Mouse (Mus musculus) thymus, postnatal 10 days (tissue): ENCODE data around the gene Syt1.

Experiments
- DNase-seq, 2 experiments: peaks; one replicate each; pipeline ENCODE4 v3.0.0; 2021; ENCODE audit warnings: low spot score in 2 of 2

Syt1 gene

GRCm38 (mm10) chr10:108885769-108886168 is 125.0 kb downstream of the Syt1 start:
- no peak for DNase-seq

GRCm38 (mm10) chr10:108884520-108884919 is 126.3 kb downstream of the Syt1 start:
- DNase-seq = no peak

- DNase-seq = no peak
Observed at GRCm38 (mm10) chr10:108880372-108880771, 130.4 kb downstream of the Syt1 start.

- no peak for DNase-seq
Observed at GRCm38 (mm10) chr10:108875730-108876129, 135.1 kb downstream of the Syt1 start.

GRCm38 (mm10) chr10:108874687-108875086 is 136.1 kb downstream of the Syt1 start:
- DNase-seq = no peak

- DNase-seq = no peak
Observed at GRCm38 (mm10) chr10:108872359-108872758, 138.4 kb downstream of the Syt1 start.

- no peak for DNase-seq
Observed at GRCm38 (mm10) chr10:108870586-108870985, 140.2 kb downstream of the Syt1 start.

GRCm38 (mm10) chr10:108868136-108868535 is 142.6 kb downstream of the Syt1 start:
- no peak for DNase-seq

GRCm38 (mm10) chr10:108867202-108867601 is 143.6 kb downstream of the Syt1 start:
- no peak for DNase-seq

- DNase-seq = no peak
Observed at GRCm38 (mm10) chr10:108865586-108865985, 145.2 kb downstream of the Syt1 start.

- DNase-seq = no peak
Observed at GRCm38 (mm10) chr10:108855986-108856385, 154.8 kb downstream of the Syt1 start.

- DNase-seq = no peak
Observed at GRCm38 (mm10) chr10:108852757-108853156, 158.0 kb downstream of the Syt1 start.

GRCm38 (mm10) chr10:108837434-108837833 is 173.3 kb downstream of the Syt1 start:
- DNase-seq = no peak

- no peak for DNase-seq
Observed at GRCm38 (mm10) chr10:108832248-108832647, 178.5 kb downstream of the Syt1 start.

- no peak for DNase-seq
Observed at GRCm38 (mm10) chr10:108831801-108832200, 179.0 kb downstream of the Syt1 start.

GRCm38 (mm10) chr10:108822273-108822672 is 188.5 kb downstream of the Syt1 start:
- DNase-seq = no peak

GRCm38 (mm10) chr10:108815339-108815738 is 195.4 kb downstream of the Syt1 start:
- DNase-seq = no peak

GRCm38 (mm10) chr10:108804380-108804779 is 206.4 kb downstream of the Syt1 start:
- DNase-seq = no peak

GRCm38 (mm10) chr10:108800776-108801175 is 210.0 kb downstream of the Syt1 start:
- no peak for DNase-seq

- no peak for DNase-seq
Observed at GRCm38 (mm10) chr10:108798826-108799225, 212.0 kb downstream of the Syt1 start.

- DNase-seq = no peak
Observed at GRCm38 (mm10) chr10:108782817-108783216, 228.0 kb downstream of the Syt1 start.

- no peak for DNase-seq
Observed at GRCm38 (mm10) chr10:108780614-108781013, 230.2 kb downstream of the Syt1 start.

GRCm38 (mm10) chr10:108776735-108777134 is 234.0 kb downstream of the Syt1 start:
- DNase-seq = no peak

GRCm38 (mm10) chr10:108771081-108771480 is 239.7 kb downstream of the Syt1 start:
- DNase-seq = no peak

GRCm38 (mm10) chr10:108765564-108765963 is 245.2 kb downstream of the Syt1 start:
- no peak for DNase-seq
